Mouse (Mus musculus) intestine, embryonic 16.5 days (tissue): Measurements from ENCODE around the gene Itpr1. TPM values are rescaled to one million over a fixed set of nuclear protein-coding genes. Genes with fewer than 3 reads are reported as not detected.

ENCODE experiments used
- ATAC-seq: fragments of 200-750 bp; cut with Nextera tagmentation; 2 replicates; pipeline ENCODE4 v1.8.0; 2017; ENCODE audit warnings: moderate TSS enrichment, moderate library complexity
- H3K27ac ChIP-seq: fragments of 300-500 bp; sonication (generic); 2 replicates; pipeline ENCODE4 v1.5.1; 2014; ENCODE audit warnings: mild to moderate bottlenecking, low read length
- H3K27me3 ChIP-seq: fragments of 300-500 bp; sonication (generic); replicated peaks from 2 replicates; pipeline ENCODE4 v1.6.1; 2014; ENCODE audit warnings: low read length, control low read depth, mixed read lengths; ENCODE audit not compliant: control insufficient read depth, insufficient read depth
- H3K36me3 ChIP-seq: fragments of 300-500 bp; sonication (generic); 2 replicates; pipeline ENCODE4 v1.6.1; 2014; ENCODE audit warnings: low read length, control low read depth; ENCODE audit not compliant: control insufficient read depth, insufficient read depth
- H3K4me1 ChIP-seq: fragments of 300-500 bp; sonication (generic); 2 replicates; pipeline ENCODE4 v1.6.1; 2014; ENCODE audit warnings: low read length, control low read depth, mixed read lengths; ENCODE audit not compliant: control insufficient read depth, insufficient read depth
- H3K4me2 ChIP-seq: fragments of 300-500 bp; sonication (generic); 2 replicates; pipeline ENCODE4 v1.6.1; 2014; ENCODE audit warnings: low read depth, low read length, control low read depth
- H3K4me3 ChIP-seq: fragments of 300-500 bp; sonication (generic); 2 replicates; pipeline ENCODE4 v1.5.1; 2014; ENCODE audit warnings: mild to moderate bottlenecking, low read length
- H3K9ac ChIP-seq: fragments of 300-500 bp; sonication (generic); 2 replicates; pipeline ENCODE4 v1.6.1; 2014; ENCODE audit warnings: low read depth, low read length
- H3K9me3 ChIP-seq: fragments of 300-500 bp; sonication (generic); 2 replicates; pipeline ENCODE4 v1.6.1; 2016; ENCODE audit warnings: low read length, control low read depth; ENCODE audit not compliant: control insufficient read depth
- WGBS: fragments of 180-500 bp; shearing (Covaris S2); extraction: QIAGEN DNeasy Blood & Tissue Kit; methylation state at CpG from one replicate; pipeline ENCODE4 v1.1.7; 2014; 5-methylcytosine and 5-hydroxymethylcytosine counted together
- polyA plus RNA-seq: library from polyadenylated mRNA; unstranded; fragments of >200 nt; fragmentation: Nextera tagmentation; extraction: Ambion mirVana; gene quantifications from 2 replicates; pipeline ENCODE4 v1.2.1, GENCODE M21; 2015

Gene Itpr1
- polyA plus RNA-seq, 1 experiment from 2014 or later, result 5.9 TPM

DNA sequence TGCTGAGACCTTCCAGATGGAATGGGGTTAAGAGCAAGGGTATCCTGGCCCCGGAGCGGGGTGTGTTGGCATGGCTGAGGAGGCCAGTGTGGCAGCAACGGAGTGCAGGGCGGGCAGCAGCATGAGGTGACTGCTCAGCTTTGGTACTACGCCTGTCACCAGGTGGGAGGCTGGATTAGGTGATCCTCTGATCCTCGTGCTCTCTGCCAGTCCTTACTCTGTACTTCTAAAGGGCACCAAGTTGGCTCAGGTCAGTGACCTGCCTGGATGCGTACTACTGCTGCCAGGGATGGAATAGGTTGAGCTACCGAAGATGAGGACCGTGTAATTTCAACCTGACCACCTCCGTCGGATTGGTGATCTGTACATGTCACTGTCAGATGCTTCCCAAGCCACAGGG is 245.9 kb downstream of the Itpr1 start:
- H3K36me3 ChIP-seq, result no peaks in the 10 kb centered on the region
- H3K9me3 ChIP-seq, result no peaks in the 10 kb centered on the region
- 92% methylated on average over 11 of the region's 11 CpGs for WGBS
- H3K4me1 ChIP-seq, result peaks cover 32% of the 10 kb centered on the region
- H3K9ac ChIP-seq, result no peak overlapping the region
- 0 out of 2 replicates have a peak, but pooled peaks have one; percentile 4 for ATAC-seq
- H3K4me3 ChIP-seq, result no peak overlapping the region
- H3K4me2 ChIP-seq, result no peak overlapping the region
- no peaks in the 10 kb centered on the region for H3K27me3 ChIP-seq
- H3K27ac ChIP-seq, result no peak overlapping the region

GRCm38 (mm10) chr6:108464308-108464979 is 251.5 kb downstream of the Itpr1 start:
- H3K9me3 ChIP-seq, result no peaks in the 10 kb centered on the region
- no peaks in the 10 kb centered on the region for H3K4me1 ChIP-seq
- no peak overlapping the region for H3K4me3 ChIP-seq
- H3K27ac ChIP-seq, result no peak overlapping the region
- H3K9ac ChIP-seq, result no peak overlapping the region
- WGBS, result 74% methylated on average over 8 of the region's 8 CpGs
- no peak for ATAC-seq
- H3K4me2 ChIP-seq, result no peak overlapping the region
- no peaks in the 10 kb centered on the region for H3K27me3 ChIP-seq
- no peaks in the 10 kb centered on the region for H3K36me3 ChIP-seq

GRCm38 (mm10) chr6:108465159-108465558 is 252.3 kb downstream of the Itpr1 start:
- H3K27ac ChIP-seq, result no peak overlapping the region
- 93% methylated on average over 5 of the region's 5 CpGs for WGBS
- no peak for ATAC-seq

DNA sequence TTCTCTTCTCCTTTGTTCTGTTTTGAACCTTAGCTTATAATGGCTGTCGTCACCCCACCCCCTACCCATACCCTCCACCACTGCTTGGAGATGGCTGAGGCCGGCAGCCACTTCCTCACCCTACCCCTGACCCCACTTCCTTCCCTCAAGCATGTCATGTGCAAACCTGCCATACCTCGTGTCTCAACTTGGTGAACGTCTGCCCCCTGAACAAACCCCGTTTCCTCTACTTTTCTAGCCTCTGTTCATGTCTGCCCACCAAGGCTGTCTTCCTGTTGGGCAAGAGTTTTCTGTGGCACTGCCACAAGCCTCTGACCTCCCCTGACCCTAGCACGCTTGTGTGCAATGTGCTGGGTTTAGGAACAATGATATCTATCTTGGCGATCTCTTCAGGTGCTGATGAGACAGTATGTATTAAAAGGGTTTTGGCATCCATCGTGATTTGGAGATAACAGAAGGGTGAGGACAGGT is 253.2 kb downstream of the Itpr1 start:
- H3K36me3 ChIP-seq, result no peaks in the 10 kb centered on the region
- H3K4me1 ChIP-seq, result no peaks in the 10 kb centered on the region
- H3K27ac ChIP-seq, result no peak overlapping the region
- H3K4me2 ChIP-seq, result no peak overlapping the region
- no peak overlapping the region for H3K4me3 ChIP-seq
- ATAC-seq, result no peak
- no peaks in the 10 kb centered on the region for H3K9me3 ChIP-seq
- WGBS, result 80% methylated on average over 8 of the region's 8 CpGs
- H3K27me3 ChIP-seq, result no peaks in the 10 kb centered on the region
- H3K9ac ChIP-seq, result no peak overlapping the region

More at GRCm38 (mm10) chr6:108465159-108465558, 252.3 kb downstream of the Itpr1 start:
- H3K27me3 ChIP-seq, result no peaks in the 10 kb centered on the region
- no peaks in the 10 kb centered on the region for H3K9me3 ChIP-seq
- H3K9ac ChIP-seq, result no peak overlapping the region
- no peak overlapping the region for H3K4me3 ChIP-seq
- H3K4me2 ChIP-seq, result no peak overlapping the region
- H3K36me3 ChIP-seq, result no peaks in the 10 kb centered on the region
- H3K4me1 ChIP-seq, result no peaks in the 10 kb centered on the region

GRCm38 (mm10) chr6:108467597-108467996 is 254.7 kb downstream of the Itpr1 start:
- H3K4me2 ChIP-seq, result no peak overlapping the region
- H3K36me3 ChIP-seq, result no peaks in the 10 kb centered on the region
- 65% methylated on average over 6 of the region's 6 CpGs for WGBS
- no peaks in the 10 kb centered on the region for H3K4me1 ChIP-seq
- no peaks in the 10 kb centered on the region for H3K27me3 ChIP-seq
- H3K27ac ChIP-seq, result no peak overlapping the region
- ATAC-seq, result no peak
- no peak overlapping the region for H3K9ac ChIP-seq
- no peaks in the 10 kb centered on the region for H3K9me3 ChIP-seq
- no peak overlapping the region for H3K4me3 ChIP-seq

DNA sequence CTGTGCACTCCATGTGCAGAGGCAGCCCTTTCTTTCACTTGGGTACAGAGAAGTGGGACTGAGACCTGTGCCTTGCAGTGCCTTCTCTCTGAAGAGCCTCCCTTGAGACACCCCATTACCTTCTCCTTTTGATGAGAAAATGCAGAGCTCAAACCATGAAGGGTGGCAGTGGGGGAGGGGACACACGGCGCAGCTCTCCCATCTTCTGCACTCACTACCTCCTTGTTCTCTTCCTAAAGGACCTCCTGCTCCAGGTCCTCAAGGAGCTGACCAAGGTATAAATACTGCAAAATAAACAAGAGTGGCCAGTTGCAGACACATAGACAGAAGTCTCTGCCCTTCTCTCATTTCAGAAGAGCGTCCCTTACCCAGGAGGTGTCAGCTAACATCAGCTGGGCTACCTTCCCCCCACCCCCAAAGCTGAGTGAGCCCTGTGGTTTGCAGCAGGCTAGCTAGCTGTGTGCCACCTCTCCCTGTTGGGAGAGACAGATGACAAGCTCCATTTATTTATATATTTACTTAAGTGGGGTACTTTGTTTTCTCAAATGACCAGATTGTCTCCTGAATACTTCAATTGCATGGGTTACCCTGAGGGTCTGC is 255.4 kb downstream of the Itpr1 start:
- Histone ChIP-seq H3K9ac (no peak overlapping the region), H3K27me3 (no peaks in the 10 kb centered on the region), H3K36me3 (no peaks in the 10 kb centered on the region), H3K4me2 (no peak overlapping the region), H3K27ac (no peak overlapping the region), H3K4me3 (no peak overlapping the region), H3K9me3 (no peaks in the 10 kb centered on the region), H3K4me1 (no peaks in the 10 kb centered on the region)
- WGBS, result 66% methylated on average over 3 of the region's 3 CpGs
- ATAC-seq, result no peak

- peak; percentile 30; the same call in 1 of the 2 replicates for ATAC-seq
- 75% methylated on average over 3 of the region's 3 CpGs for WGBS
Measured at GRCm38 (mm10) chr6:108471878-108472277, 259.0 kb downstream of the Itpr1 start.

DNA sequence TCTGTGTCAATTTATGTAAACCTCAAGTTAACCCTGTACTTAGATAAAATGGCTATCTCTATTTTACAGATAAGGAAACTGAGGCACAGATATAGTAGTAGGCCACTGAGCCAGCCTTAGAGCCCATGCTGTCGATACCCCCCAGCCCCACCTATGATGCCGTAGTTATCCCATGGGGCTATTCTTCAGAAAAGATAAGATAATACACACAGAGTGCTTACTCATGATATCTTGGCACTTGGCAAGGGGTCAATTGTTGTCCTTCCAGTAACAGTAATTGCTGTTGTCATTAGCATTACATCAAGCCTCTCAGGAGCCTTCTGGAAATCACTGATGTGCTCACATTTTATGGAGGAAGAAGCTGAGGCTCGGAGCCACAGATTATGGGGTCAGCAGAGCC is 259.9 kb downstream of the Itpr1 start:
- Histone ChIP-seq H3K9ac (no peak overlapping the region), H3K4me3 (no peak overlapping the region), H3K27me3 (no peaks in the 10 kb centered on the region), H3K27ac (0 out of 2 replicates have a peak overlapping the region, but pooled peaks have one; percentile 33), H3K4me1 (0 out of 2 replicates have a peak, but pooled peaks cover 3% of the 10 kb centered on the region), H3K36me3 (0 out of 2 replicates have a peak, but pooled peaks cover 2% of the 10 kb centered on the region), H3K4me2 (no peak overlapping the region), H3K9me3 (no peaks in the 10 kb centered on the region)
- 64% methylated on average over 3 of the region's 3 CpGs for WGBS
- ATAC-seq, result peak; percentile 82

More at GRCm38 (mm10) chr6:108471878-108472277, 259.0 kb downstream of the Itpr1 start:
- Histone ChIP-seq H3K9ac (no peak overlapping the region), H3K9me3 (no peaks in the 10 kb centered on the region), H3K4me2 (no peak overlapping the region), H3K36me3 (0 out of 2 replicates have a peak, but pooled peaks cover 2% of the 10 kb centered on the region), H3K4me1 (no peaks in the 10 kb centered on the region), H3K4me3 (no peak overlapping the region), H3K27me3 (no peaks in the 10 kb centered on the region), H3K27ac (no peak overlapping the region)

- no peak overlapping the region for H3K9ac ChIP-seq
- H3K4me1 ChIP-seq, result 0 out of 2 replicates have a peak, but pooled peaks cover 3% of the 10 kb centered on the region
- ATAC-seq, result peak; percentile 30; the same call in 1 of the 2 replicates
- WGBS, result 58% methylated on average over 8 of the region's 8 CpGs
- H3K36me3 ChIP-seq, result 0 out of 2 replicates have a peak, but pooled peaks cover 2% of the 10 kb centered on the region
- H3K9me3 ChIP-seq, result no peaks in the 10 kb centered on the region
- H3K4me2 ChIP-seq, result no peak overlapping the region
- H3K4me3 ChIP-seq, result no peak overlapping the region
- no peak overlapping the region for H3K27ac ChIP-seq
- no peaks in the 10 kb centered on the region for H3K27me3 ChIP-seq
Measured at GRCm38 (mm10) chr6:108476797-108477235, 263.9 kb downstream of the Itpr1 start.
